Mouse (Mus musculus): Measurements from ENCODE around the gene Atp5j.
A peak's percentile ranks its signal among the peaks of the same experiment; 100 is the strongest.

Atp5j gene

DNA sequence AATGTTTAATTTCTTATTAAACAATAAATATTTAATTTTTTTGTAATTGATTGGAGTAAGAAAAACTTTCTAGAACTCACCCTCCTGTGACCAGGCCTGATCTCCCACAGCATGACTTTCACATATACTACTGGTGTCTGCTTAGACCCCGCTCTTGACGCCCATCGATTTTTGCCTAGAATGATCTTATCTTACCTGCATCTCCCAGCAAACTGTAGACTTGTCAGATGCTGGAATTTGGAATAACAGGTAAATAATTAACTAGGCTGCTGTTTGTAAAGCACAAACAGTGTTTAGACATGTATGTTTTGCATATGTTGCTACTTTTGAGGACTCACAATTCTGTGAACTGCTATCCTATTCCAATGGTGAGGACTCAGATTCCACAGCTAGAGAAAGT is 29.2 kb downstream of the Atp5j start:
- no peak for DNase-seq

DNA sequence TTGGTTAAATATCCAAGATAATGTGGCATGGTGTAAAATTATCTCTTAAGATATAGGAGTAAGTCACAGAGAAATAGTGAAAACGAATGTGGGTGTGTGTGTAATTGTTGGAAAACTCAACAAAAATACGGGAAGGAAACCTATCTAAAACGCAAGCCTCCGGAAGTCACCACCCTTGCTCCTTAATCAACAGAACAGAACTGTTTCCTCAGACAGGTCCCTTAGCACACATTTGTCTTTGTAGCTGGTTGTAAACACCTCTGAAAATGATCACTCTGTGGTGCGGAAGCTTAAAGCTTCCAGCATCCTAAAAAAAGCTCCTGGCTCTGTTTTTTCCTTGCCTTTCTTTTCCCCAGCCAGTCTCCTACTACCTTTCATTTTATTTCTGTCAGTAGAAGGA is 30.6 kb downstream of the Atp5j start:
- DNase-seq, result no peak

DNA sequence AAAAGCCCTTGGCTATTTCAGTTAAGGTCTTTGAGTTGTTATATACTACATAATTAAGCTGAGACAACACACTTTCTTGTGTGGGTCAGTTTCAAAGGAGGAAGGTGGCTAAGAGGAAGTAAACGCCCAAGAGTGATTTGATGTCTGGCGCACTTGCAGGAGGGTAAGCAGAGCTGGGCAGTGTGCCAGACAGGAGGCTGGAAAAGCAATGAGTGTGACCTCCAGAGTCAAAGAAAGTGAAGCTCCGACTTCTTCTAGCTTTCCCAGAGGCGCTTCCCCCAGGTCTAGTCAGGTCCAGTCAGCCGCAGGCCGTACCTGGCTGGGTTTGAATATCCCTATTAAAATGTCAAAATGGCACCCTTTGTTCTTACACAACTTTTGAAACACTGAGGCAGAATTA is 33.2 kb downstream of the Atp5j start:
- peak in 1 of 2 experiments; percentile 17 for DNase-seq

DNA sequence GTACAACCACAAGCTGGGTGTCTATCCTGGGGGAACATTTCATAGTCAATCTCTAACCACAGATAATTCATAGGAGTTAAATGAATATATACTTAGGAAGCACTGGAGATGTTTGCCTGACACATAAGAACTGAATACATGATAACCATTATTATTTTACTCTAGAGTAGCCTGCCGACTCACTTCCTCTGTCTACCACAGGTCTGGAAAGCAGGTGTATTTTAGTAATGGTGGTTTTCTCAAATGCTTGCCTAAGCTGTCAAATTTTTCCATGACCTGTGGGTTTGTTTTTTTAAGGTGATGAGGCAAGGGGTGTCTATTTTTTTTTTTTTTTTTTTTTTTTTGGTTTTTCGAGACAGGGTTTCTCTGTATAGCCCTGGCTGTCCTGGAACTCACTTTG is 35.4 kb downstream of the Atp5j start:
- no peak for DNase-seq

DNA sequence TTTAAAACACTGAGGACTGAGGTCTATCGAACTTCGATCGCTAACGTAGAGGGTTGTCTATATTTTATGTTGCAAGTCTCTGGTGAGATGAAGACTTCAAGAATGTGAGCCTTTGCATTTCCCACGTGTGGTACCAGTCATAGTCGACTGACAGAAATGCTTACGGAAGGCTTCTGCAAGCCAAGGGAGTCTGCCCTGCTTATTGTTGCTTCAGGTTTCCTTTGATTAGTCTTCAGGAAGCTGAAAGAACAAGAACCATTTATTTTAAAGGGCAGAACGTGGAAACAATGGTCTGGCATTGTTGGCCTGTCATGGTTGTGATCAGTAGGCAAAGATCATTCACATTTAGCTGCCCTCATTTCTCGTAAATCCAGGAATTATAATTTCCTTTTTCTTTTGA is 38.7 kb downstream of the Atp5j start:
- DNase-seq, result no peak

DNA sequence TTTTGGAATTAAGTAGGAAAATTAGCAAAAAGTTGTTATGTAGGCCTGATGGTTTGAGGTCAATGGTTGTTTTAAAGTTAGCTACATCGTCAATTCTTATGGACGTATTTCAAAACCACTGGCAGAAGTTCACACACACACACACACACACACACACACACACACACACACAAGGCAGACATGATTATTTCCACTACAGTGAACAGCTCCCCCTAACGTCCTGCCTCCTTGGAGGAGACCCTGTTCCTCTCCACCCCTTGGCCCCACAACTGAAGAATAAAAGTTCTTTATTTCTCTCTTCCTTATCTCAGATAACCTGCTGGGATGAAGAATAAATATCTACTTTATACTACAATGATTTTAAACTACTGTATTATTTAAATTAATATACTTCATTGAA is 40.1 kb downstream of the Atp5j start:
- DNase-seq, result no peak

DNA sequence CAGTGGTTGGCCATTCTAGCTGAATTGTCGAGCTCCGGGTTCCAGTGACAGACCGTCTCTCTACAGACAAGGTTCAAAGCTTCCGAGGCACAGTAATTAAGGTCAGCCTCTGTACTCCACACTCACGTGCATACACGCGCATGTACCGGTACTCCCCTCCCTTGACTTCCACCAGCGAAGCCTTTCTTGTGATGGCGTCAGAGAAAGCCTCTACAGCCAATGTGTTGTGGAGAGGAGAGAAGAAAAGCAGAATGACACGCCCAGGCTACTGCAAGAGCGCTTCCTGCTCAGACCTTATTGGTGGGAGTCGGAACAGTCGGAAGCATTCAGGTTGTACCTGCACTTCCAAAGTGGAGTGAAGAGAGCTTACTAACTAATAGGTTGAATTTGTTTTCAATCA is 42.0 kb downstream of the Atp5j start:
- no peak for DNase-seq

DNA sequence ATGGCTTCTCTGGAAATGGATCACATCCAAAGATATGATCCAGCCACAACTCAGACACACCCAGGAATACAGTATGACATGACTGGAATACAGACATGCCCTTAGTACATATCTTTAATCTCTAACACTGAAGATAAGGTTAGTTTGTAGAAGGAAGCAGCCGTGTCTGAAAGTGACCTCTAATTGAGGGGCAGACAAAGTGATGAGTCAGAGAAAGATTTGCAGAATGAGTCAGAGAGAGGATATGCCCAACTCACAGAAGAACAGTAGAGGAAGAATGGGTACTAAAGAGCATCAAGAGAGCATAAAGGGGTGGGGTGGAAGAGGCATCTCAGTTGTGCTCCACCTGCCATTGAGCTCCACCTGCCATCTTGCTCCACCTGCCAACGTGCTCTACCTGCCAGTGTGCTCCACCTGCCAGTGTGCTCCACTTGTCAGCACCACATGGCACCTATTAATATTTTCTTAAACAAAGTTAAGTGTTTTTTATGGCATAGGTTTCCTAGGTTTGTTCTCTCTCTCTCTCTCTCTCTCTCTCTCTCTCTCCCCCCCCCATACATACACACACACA is 44.7 kb downstream of the Atp5j start:
- DNase-seq, result no peak

DNA sequence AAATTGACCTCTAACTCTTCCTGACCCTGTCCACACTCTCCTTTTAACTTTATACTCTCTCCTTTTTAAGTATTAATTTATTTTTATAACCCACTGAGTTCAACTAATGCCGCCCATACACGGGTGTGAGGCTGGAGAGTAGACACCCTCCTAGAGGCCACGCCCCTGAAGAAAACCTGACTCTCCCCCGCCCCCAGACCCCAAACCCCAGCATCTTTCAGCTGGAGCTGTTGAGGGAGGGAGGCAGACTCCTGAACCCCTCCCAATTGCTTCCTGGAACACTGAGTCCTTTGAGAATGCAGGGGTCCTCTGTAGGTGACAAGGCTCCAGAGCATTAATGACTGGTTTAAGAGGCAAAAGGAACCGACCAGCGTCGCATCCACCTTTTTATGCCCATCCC is 50.5 kb downstream of the Atp5j start:
- DNase-seq, result no peak

DNA sequence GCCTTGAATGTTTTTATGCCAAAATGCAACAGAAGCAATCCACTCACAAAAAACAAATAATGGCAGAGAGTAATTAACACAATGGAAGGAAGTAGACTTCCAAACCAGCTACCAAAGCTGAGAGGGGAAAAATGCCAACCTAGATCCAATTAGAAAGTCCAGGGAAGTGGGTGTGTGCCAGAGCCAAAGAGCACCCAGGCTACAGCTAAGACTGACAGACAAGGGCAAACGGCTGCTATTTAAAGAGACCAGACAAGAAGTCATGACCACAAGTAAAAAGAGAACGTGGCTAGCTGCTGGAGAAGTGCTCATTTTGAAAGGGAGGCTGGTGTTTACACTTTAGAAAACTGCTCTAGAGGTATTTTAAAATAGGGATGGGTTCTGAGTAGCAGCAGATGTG is 52.1 kb downstream of the Atp5j start:
- DNase-seq, result no peak

DNA sequence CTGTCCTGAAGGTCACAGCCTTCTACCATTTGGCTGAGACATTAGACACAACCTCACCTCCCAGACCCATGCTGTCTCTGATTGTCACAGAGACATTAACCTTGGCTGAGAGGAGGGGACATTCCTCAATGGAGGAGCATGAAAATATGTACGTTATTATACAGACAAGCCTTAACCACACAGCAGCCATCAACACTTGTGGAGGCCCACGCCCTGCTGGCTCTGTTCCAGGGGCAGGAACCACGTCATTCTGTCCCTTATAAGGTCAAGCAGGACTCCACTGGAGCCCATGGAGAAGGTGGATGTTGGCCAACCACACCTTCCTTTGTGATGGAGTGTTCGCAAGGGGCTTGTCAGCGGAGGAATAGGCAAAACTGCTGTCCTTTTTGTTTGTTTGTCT is 55.7 kb downstream of the Atp5j start:
- no peak for DNase-seq

DNA sequence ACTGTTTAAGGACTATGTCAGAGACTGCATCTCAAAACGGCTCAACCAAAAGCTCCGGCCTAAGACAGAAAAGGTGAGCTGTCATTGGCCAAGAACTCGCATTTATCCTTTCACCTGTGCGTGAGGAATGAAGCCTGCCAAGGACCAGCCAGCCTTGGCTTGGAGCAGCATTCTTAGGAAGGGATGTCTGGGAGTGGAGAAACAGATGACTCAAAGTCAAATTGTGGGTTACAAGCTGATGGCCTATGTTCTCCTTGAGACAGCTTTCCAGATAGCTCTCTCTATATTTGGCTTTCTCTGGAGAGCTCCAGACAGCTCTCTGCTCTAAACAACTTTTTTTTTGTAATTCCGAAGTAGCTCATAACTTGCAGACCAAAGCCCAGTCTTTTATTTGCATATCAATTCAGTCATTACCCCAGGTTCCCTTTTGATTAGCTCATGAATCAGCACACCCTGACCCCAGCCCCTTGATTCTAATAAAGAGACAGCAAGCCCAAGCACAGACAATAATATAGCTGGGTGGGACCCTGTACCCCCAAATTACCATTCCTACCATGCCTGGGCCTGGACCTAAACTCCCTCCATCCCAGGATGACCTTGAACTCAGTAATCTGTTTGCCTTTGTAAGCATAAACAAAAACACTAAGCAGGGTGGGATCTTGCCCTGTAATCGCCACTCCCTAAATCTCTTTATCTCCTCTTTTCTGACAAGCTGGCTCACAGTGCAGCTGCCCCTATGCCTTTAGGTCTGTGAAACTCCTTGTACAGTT is 56.4 kb downstream of the Atp5j start:
- DNase-seq, result no peak

DNA sequence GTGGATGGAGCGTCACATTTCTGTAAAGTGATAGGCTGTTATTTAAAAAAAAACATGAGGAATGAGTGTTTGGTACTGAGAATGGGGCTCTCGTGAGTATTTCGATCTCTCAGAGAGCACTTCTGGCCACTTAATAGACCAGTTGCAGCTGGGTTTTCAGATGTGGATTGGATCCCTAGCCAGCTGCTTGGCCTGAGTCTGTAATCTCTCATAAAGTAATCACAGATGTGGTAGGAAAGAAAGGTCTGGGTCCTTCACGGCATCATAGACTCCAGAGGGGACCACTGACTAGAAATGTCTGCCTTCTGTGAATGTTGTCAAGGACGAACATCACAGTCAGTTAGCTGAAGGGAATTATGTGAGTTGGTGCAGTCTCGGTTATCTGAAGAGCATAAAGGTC is 57.0 kb downstream of the Atp5j start:
- no peak for DNase-seq
